Mouse (Mus musculus): ENCODE measurements around the gene Kpna3.

Gene Kpna3

GRCm38 (mm10) chr14:61320765-61321164 is 118.9 kb downstream of the Kpna3 start:
- DNase-seq (ENCODE audit: low read depth, low spot score): no peak

DNA sequence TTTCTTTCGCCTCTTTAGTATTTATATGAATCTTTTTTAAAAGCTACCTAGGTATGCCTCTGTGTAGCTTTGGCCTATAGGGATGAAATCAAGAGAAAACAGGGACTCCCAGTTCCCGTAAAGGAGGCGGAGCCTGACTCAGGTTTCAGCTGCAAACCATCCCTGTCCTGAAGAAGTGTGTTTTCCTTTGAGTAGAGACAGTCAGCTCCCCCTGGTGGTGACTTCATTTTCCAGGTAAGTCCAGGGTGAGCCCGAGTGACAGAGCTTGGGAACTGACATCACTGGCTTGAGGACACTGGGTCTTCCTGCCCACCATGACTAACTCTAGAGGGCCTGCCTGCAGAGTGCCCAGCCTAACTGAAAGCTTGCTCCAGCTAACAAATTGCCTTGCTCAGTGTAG is 122.8 kb downstream of the Kpna3 start:
- DNase-seq (ENCODE audit: low read depth, low spot score): no peak
